Mouse (Mus musculus): ENCODE results near the gene Itgb5.

Itgb5 gene

GRCm38 (mm10) chr16:33832728-33833428 lies 3.4 kb downstream of the Itgb5 start:
- DNase-seq, result peak; percentile 37

DNA sequence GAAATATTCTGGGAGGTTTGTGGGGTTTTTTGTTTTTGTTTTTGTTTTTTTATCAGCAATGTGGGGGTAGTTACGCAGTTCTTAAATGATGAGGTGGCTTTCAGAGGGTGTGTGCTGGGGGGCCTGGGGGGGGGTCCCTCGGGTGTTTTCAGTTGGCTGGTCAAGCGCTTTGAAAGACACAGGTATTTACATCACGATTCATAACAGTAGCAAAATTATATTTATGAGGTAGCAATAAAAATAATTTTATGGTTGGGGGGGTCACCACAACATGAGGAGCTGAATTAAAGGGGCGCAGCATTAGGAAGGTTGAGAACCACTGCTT lies 3.9 kb downstream of the Itgb5 start:
- DNase-seq, result no peak

DNA sequence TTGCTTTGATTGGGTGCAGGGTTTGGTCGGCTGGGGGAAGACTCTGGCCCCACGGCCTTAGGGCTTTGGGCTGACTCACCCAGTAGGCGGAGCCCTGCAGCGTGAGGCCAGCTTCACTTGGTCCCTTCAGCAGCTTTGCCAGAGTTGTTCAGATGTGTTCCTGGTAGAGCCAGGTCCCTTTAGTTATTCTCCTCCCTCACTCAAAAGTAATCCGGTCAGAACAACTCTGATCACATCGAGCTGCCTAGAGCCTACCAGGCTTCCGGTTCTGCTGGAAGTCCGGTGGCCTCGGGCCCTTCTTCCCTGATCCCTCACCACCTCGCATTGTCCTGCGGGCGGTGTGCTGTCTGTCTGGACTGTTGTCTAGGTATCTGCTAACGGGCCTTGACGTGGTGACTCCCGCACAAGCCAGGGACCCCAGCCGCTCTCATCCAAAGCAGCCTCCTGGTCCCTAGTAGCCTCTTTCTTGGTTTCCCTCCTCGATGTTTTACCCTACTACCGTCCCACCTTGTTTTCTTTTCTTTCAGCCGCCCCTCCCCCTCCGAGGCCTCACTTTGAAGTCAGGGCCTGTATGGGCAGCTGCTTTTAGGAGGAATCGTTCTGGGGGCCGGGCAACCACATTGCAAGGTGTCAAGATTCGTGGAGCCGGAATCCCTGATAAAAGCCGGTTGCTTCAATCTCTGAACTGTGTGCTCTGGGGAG lies 4.5 kb downstream of the Itgb5 start:
- DNase-seq, result no peak

- no peak for DNase-seq
Measured at GRCm38 (mm10) chr16:33836676-33837075, 7.2 kb downstream of the Itgb5 start.

DNA sequence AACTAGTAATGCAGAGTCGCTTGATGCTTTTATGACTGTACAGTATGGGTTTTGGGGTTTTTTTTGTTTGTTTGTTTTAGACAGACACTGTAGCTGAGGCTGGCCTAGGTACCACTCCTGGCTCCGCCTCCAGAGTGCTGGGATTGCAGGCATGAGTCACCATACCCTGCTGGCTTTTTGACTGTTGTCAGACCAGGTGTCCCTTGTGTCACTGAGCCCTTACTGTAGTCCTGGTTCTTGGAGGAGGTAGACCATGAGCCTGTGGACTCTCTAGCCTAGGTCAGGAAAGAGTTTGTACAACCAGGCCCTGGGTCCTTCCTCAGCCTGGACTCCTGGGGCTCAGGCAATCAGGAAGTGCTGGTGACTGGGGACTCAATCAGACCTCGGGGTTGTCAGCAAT lies 7.7 kb downstream of the Itgb5 start:
- DNase-seq, result no peak

DNA sequence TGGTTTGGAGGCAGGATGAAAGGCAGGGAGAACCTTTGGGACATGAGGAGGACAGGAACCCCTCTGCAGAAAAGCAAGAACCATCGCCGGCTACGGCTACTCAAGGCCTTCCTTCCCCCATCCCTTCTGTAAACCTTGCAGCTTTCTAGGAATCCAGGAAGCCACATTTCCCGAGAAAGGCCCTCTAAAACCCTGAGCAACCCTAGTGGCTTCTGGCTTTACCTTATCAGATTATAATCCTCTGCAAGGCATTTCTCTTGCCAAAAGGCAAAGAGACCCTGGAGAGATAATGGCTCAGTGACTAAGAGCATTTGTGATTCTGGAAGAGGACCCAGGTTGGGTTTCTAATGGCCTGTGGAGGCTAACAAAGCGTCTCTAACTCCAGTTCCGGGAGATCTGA lies 11.2 kb downstream of the Itgb5 start:
- no peak for DNase-seq

DNA sequence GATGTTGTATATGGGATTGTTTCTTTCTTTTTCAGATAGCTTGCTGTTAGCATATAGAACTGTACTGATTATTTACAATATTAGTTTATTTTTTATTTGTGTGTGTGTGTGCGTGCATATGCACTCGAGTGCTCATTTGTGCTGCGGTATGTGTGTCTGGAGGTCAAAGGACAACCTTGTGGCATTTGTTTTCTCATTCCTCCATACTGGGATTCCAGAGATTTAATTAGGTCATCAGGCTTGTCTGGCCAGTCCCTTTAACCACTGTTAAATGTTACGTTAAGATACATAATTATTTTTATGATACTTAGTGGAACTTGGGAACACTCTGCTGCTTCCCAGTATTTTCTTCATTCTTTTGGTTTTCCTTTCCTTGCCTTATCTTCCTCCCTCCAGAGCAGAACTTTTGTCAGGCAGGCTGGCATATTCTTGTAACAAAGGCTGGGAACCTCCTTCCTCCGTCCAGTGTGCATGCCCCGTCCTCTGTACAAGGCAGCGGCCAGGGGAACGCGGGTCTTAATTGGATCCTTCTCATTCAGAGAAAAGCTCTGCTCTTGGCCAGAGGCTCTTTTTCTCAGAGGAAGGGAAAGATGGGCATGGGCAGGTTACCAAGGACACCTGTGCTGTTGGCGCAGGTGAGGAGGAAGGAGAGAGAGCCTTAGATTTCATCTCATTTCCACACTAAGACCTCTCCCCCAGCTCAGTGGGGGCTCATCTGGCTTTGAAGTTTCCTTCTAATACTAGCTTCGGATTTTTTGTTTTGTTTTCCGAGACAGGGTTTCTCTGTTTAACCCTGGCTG lies 12.8 kb downstream of the Itgb5 start:
- no peak for DNase-seq

- DNase-seq, result no peak
Measured at GRCm38 (mm10) chr16:33844150-33844611, 14.7 kb downstream of the Itgb5 start.

DNA sequence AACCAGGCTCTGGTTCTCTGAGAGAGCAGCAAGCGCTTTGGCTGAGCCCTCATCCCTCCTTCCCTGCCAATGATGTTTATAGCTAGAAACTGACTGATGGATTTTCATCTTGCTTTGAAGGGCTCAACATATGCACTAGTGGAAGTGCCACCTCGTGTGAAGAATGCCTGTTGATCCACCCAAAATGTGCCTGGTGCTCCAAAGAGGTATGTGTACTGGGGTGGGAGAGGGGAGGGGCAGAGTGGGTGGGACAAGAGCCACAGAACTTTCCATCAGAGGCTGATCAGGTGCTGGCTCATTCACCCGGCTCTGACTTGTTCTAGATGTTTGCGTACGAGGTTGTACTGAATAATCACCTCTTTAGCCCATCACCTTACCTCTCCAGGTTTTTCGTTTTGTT lies 15.4 kb downstream of the Itgb5 start:
- no peak for DNase-seq

DNA sequence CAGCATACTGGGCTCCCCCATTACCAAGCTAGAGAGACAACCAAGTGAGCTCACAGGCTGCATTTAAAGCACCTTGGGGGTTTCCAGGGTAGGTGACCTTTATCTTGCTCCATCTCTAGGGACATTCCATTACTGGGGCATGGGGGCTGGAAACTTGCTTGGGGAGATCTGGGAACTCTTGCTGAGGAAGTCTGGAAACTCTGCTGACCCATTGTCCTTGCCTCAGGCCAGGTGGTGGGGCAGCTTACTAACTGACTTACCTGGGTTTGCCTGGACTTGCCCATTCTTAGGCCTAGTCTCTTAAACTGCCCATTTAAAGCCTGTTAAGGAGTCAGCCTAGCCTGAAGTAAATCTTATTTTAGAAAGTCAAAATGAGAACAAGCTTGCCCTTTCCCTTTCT lies 23.8 kb downstream of the Itgb5 start:
- DNase-seq, result no peak

DNA sequence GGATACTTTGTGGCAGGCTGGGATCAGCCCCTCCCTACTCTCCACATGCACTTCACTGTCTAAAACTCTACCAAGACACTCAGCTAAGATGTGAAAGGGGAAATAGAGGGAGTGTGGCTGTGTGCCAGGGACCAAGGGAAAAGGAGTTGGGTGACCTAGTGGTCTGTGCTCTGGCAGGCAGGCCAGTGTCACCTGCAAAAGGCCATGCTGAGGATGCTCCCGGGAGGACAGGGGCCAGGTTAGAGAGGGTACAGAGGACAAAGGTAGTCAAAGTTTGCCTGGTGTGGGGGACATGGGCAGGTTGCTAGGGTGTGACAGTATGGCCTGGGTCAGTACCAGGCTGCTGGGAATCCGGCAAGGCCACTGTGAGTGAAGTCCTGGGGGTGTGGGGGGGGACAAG lies 29.3 kb downstream of the Itgb5 start:
- DNase-seq, result no peak

- DNase-seq, result no peak
Measured at GRCm38 (mm10) chr16:33859380-33859779, 29.9 kb downstream of the Itgb5 start.

GRCm38 (mm10) chr16:33859988-33860700 lies 30.7 kb downstream of the Itgb5 start:
- peak; percentile 9 for DNase-seq

DNA sequence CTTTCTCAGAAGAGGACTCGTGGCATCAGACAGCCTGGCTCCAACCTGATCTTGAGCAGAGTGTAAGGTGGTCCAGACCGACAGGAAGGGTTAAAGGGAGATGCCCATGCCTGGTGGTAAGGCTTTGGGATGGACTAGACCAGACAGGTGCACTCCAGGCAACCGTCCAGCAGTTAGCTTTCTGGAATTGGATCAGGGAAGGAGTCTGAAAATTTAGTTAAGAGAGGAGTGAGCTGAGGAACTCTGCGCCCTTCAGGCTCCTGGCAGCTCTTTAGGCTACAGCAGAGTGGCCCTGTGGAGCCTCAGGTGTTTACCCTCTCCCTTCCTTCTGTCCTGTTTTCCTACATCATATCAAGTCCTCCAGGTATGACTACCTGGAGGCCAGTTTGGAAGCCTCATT lies 32.9 kb downstream of the Itgb5 start:
- no peak for DNase-seq

GRCm38 (mm10) chr16:33863208-33863751 lies 33.8 kb downstream of the Itgb5 start:
- no peak for DNase-seq

DNA sequence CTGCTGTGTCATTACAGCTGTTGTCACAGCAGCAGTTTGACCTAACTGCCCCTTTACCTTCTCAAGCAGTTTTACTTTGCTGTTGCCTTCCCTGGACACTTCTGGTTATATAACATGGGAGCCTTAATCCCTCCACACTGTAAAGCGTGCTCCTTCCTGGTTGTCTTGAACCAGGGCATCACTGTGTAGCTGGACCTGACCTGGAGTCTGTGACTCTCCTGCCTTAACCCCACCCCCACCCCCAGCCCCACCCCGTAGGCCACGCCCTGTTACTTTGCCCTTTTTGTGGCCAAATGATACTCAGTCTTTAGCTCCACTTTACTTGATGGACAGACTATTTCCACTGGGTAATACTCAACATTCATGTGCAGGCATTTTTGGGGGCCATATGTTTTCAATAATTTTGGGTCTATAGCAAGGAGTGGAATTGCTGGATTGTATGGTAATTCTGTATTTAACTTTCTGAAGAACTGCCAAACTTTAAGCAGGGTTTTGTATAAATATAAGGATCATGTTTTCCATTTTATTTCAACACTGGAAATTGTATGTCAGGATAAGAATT lies 40.8 kb downstream of the Itgb5 start:
- no peak for DNase-seq

DNA sequence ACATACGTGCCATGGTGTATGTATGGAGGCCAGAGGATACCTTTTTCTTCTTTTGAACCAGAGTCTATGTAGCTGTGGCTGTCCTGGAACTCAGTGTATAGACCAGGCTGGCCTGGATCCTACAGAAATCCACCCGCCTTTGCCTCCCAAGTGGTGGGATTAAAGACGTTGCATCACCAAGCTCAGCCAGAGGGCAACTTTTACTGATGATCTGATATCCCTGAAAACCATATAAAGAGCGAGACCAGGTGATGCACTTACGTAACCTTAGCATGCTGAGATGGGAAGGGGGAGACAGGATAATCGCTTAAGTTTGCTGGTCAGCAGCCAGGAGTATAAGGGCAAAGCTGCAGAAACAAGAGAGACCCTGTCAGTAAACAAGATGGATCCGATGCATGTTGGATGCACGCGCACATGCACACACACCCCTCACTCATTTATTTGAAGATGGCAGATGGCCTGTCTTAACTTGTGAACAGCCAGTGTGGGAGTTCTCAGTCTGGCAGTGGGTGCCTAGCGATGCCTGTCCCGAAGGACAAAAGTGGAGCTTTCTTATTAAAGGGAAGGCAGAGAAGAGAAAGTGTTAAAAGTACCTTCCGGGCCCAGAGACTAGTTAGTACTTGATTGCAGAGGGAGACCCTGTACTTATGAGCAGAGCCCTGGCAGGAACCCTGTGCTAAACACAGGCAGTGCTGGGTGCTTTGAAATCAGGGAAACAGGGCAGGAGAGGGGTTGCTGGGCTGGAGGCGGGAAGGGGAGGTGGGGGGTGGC lies 41.7 kb downstream of the Itgb5 start:
- no peak for DNase-seq

- DNase-seq, result no peak
Measured at GRCm38 (mm10) chr16:33871865-33872443, 42.5 kb downstream of the Itgb5 start.

DNA sequence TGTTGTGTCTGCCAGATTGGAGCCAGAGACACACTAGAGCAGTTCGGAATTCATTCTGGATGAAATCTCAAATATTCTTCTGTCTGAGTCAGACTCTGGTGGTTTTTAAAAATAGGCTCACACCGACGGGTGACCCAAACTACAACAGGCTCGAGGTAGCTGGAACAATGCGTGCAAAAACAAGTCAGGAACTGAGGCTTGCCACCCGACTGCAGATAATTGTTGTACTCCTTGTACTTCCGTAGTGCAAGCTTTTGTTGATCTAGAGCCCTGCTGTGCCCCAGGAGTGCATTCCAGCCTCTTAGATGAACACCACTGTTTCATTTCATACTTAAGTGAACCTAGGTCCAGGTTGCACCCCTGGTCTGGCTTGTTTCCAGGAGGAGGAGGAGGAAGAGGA lies 43.8 kb downstream of the Itgb5 start:
- DNase-seq, result no peak

- no peak for DNase-seq
Measured at GRCm38 (mm10) chr16:33878041-33878783, 48.7 kb downstream of the Itgb5 start.

DNA sequence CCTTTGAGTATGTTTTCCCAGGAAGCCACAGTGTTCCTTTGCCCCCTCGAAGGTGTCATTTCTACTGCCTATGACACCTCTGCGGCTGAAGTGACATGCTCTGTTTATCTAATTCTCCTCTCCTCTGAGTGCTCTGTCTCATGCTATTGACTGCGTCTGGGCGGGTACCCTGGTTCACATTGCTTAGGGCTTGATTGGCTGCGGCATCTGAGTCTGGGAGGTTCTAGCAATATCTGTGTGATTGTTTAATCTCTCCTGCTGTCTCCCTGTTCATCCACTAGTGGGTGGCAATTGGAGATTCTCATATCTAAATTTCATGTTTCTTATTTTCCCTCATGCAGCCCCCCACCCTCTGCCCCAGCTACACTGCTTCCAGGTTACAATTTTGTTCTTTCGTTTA lies 49.6 kb downstream of the Itgb5 start:
- DNase-seq, result no peak
